Mouse (Mus musculus) heart, embryonic 10.5 days (tissue): ENCODE results near the gene Xxylt1. TPM values are rescaled to one million over a fixed set of nuclear protein-coding genes. Genes with fewer than 3 reads are reported as not detected.

Experiments used
- DNase-seq: peaks from one replicate; pipeline ENCODE4 v3.0.0-alpha.2; 2017; ENCODE audit warnings: low spot score
- H3K27ac ChIP-seq: fragments of 300-500 bp; sonication (generic); 2 replicates; pipeline ENCODE4 v1.5.1; 2016; ENCODE audit warnings: mild to moderate bottlenecking
- H3K27me3 ChIP-seq: fragments of 300-500 bp; sonication (generic); 2 replicates; pipeline ENCODE4 v1.6.1; 2016; ENCODE audit warnings: mild to moderate bottlenecking; ENCODE audit not compliant: poor library complexity, insufficient read depth, severe bottlenecking
- H3K36me3 ChIP-seq: fragments of 300-500 bp; sonication (generic); 2 replicates; pipeline ENCODE4 v1.6.1; 2016; ENCODE audit warnings: mild to moderate bottlenecking, moderate library complexity
- H3K4me1 ChIP-seq: fragments of 300-500 bp; sonication (generic); 2 replicates; pipeline ENCODE4 v1.6.1; 2016; ENCODE audit warnings: mild to moderate bottlenecking
- H3K4me3 ChIP-seq: fragments of 300-500 bp; sonication (generic); 2 replicates; pipeline ENCODE4 v1.5.1; 2016; ENCODE audit warnings: mild to moderate bottlenecking, moderate library complexity
- H3K9me3 ChIP-seq: fragments of 300-500 bp; sonication (generic); 2 replicates; pipeline ENCODE4 v1.6.1; 2016; ENCODE audit warnings: mild to moderate bottlenecking, moderate library complexity
- WGBS: fragments of 180-500 bp; shearing (Covaris S2); methylation state at CpG from one replicate; pipeline ENCODE4 v1.1.7; 2016; 5-methylcytosine and 5-hydroxymethylcytosine counted together
- polyA plus RNA-seq: library from polyadenylated mRNA; unstranded; fragments of >200 nt; fragmentation: Nextera tagmentation; extraction: Ambion mirVana; gene quantifications from 2 replicates; pipeline ENCODE4 v1.2.1, GENCODE M21; 2016

Gene Xxylt1
- polyA plus RNA-seq, 1 experiment from 2014 or later, result 15.0 TPM

DNA sequence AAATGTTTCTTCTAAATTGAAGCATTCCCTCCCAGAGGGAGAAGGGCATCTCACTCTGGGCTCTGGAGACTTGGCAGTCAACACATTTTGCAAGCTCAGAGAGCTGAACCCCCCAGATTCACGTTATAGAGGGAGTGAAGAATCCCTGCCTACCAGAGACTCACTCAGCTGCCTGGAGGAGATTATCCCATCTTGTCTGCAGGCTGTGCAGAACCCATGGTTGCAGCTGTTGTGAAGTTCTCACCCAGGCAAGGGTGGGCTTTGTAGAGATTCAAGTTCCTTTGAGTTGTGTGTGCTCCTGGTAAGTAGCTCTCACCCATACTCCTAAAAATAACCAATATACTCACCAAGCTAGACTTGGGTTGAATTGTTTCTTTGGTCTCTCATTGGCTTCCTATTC, 132.6 kb downstream of the Xxylt1 start:
- Histone ChIP-seq H3K4me3 (no peak overlapping the region), H3K9me3 (peaks cover 3% of the 10 kb centered on the region; the same call in 1 of the 2 replicates), H3K36me3 (no peaks in the 10 kb centered on the region), H3K4me1 (no peaks in the 10 kb centered on the region), H3K27me3 (no peaks in the 10 kb centered on the region), H3K27ac (no peak overlapping the region)
- WGBS, result 61% methylated on average over 1 of the region's 1 CpGs
- no peak for DNase-seq

GRCm38 (mm10) chr16:30948216-30948615, 133.0 kb downstream of the Xxylt1 start:
- 89% methylated on average over 4 of the region's 4 CpGs for WGBS

GRCm38 (mm10) chr16:30944886-30945285, 136.3 kb downstream of the Xxylt1 start:
- Histone ChIP-seq H3K9me3 (peaks cover 3% of the 10 kb centered on the region; the same call in 1 of the 2 replicates), H3K4me3 (no peak overlapping the region), H3K27me3 (no peaks in the 10 kb centered on the region), H3K36me3 (no peaks in the 10 kb centered on the region), H3K27ac (no peak overlapping the region), H3K4me1 (peaks cover 3% of the 10 kb centered on the region; the same call in 1 of the 2 replicates)
- no peak for DNase-seq
- 71% methylated on average over 8 of the region's 8 CpGs for WGBS

More at GRCm38 (mm10) chr16:30948216-30948615, 133.0 kb downstream of the Xxylt1 start:
- H3K27me3 ChIP-seq, result no peaks in the 10 kb centered on the region
- no peaks in the 10 kb centered on the region for H3K4me1 ChIP-seq
- H3K4me3 ChIP-seq, result no peak overlapping the region
- H3K9me3 ChIP-seq, result peaks cover 3% of the 10 kb centered on the region; the same call in 1 of the 2 replicates
- no peak overlapping the region for H3K27ac ChIP-seq
- no peak for DNase-seq
- no peaks in the 10 kb centered on the region for H3K36me3 ChIP-seq

- Histone ChIP-seq H3K27me3 (no peaks in the 10 kb centered on the region), H3K9me3 (peaks cover 3% of the 10 kb centered on the region; the same call in 1 of the 2 replicates), H3K27ac (no peak overlapping the region), H3K4me3 (no peak overlapping the region), H3K4me1 (peaks cover 7% of the 10 kb centered on the region; the same call in 1 of the 2 replicates), H3K36me3 (no peaks in the 10 kb centered on the region)
- no peak for DNase-seq
- WGBS, result 68% methylated on average over 4 of the region's 4 CpGs
Measured at GRCm38 (mm10) chr16:30943919-30944318, 137.3 kb downstream of the Xxylt1 start.

DNA sequence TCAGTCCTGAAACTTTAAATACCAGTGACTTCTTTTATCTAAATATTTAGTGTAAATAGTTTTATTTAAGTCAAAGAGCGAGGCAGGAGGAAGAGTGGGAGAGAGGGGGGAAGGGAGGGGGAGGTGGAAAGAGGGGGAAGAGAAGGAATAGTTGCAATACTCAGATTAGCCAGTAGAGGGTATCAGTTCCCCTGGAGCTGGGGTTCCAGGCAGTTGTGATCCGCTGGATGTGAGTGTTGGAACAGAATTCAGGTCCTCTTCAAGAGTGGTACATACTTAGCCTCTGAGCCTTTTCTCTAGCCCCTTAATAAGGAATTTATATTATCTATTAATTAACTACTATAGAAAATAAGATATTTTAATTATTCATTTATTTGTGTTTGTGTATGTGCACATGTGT, 140.5 kb downstream of the Xxylt1 start:
- H3K27ac ChIP-seq, result no peak overlapping the region
- H3K27me3 ChIP-seq, result no peaks in the 10 kb centered on the region
- no peaks in the 10 kb centered on the region for H3K9me3 ChIP-seq
- no peaks in the 10 kb centered on the region for H3K36me3 ChIP-seq
- peaks cover 21% of the 10 kb centered on the region for H3K4me1 ChIP-seq
- DNase-seq, result no peak
- WGBS, result 61% methylated on average over 2 of the region's 2 CpGs
- H3K4me3 ChIP-seq, result no peak overlapping the region

- Histone ChIP-seq H3K9me3 (no peaks in the 10 kb centered on the region), H3K27ac (no peak overlapping the region)
- DNase-seq, result no peak
Measured at GRCm38 (mm10) chr16:30939903-30940302, 141.3 kb downstream of the Xxylt1 start.

DNA sequence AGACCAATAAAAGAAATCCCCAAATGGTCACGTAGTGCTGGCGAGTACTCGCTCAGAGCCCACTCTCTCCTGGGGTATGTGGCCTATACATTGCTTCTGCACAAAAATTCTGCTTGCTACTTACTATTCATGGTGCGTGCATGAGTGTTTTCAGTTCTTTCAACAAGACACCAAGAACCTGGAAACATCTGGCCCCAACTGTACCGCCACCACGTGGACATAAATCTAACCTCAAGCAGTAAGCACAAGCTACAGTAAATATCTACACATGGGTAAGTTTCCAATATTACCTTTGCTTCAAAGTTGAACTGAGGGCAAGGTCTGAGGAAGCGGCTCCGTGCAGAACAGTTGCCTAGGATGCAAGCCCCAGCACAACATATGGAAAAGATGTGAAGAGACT, 142.0 kb downstream of the Xxylt1 start:
- no peaks in the 10 kb centered on the region for H3K36me3 ChIP-seq
- peaks cover 29% of the 10 kb centered on the region for H3K4me1 ChIP-seq
- no peak for DNase-seq
- 84% methylated on average over 8 of the region's 8 CpGs for WGBS
- no peak overlapping the region for H3K4me3 ChIP-seq
- no peaks in the 10 kb centered on the region for H3K9me3 ChIP-seq
- no peak overlapping the region for H3K27ac ChIP-seq
- H3K27me3 ChIP-seq, result no peaks in the 10 kb centered on the region

More at GRCm38 (mm10) chr16:30939903-30940302, 141.3 kb downstream of the Xxylt1 start:
- H3K4me1 ChIP-seq, result peaks cover 29% of the 10 kb centered on the region
- WGBS, result 33% methylated on average over 3 of the region's 3 CpGs
- H3K36me3 ChIP-seq, result no peaks in the 10 kb centered on the region
- no peak overlapping the region for H3K4me3 ChIP-seq
- no peaks in the 10 kb centered on the region for H3K27me3 ChIP-seq

DNA sequence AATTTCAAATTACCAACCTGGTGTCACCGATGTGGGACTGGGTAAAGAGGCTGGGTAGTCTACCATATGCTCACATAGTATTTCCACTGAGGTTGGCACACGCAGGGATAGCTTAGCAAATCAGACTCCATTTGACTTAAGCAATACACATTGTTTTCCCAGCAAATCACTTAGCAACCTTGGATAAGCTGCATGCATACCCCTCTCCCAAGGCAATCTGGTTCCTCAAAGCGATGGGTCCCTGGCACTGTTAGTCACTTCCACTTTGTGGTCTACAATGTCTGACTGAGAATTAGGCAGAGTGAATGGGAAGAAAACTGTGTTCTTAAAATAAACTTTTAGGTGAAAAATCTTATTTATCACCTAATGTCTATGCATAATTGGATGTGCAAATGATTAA, 142.6 kb downstream of the Xxylt1 start:
- 86% methylated on average over 3 of the region's 3 CpGs for WGBS
- Histone ChIP-seq H3K27me3 (no peaks in the 10 kb centered on the region), H3K4me3 (no peak overlapping the region), H3K9me3 (no peaks in the 10 kb centered on the region), H3K27ac (no peak overlapping the region), H3K36me3 (no peaks in the 10 kb centered on the region), H3K4me1 (peaks cover 29% of the 10 kb centered on the region)
- no peak for DNase-seq

- H3K4me3 ChIP-seq, result no peak overlapping the region
- WGBS, result 84% methylated on average over 3 of the region's 3 CpGs
- DNase-seq, result no peak
- H3K4me1 ChIP-seq, result peaks cover 31% of the 10 kb centered on the region
- H3K27ac ChIP-seq, result no peak overlapping the region
- no peaks in the 10 kb centered on the region for H3K27me3 ChIP-seq
- no peaks in the 10 kb centered on the region for H3K36me3 ChIP-seq
- no peaks in the 10 kb centered on the region for H3K9me3 ChIP-seq
Measured at GRCm38 (mm10) chr16:30937665-30938064, 143.6 kb downstream of the Xxylt1 start.

DNA sequence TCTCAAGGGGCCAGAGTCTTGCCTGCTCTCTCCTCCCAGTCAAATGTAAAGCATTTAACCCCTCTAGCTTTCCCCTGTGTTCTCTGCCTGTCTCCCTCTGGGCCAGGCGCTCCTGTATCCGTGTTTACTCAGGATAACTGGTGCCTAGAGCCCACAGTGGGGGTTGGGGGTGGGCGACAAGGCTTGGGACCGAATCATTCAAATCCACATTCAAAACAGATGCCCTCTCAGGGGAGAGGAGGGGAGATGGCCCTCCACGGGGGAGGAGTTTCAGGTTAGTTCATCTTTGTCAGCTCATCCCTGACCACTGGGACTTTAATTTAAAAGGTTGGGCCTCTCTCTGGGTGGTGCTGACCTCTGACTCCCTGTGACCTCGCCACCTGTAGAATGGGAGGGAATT, 144.8 kb downstream of the Xxylt1 start:
- Histone ChIP-seq H3K4me1 (peaks cover 31% of the 10 kb centered on the region), H3K27ac (0 out of 2 replicates have a peak overlapping the region, but pooled peaks have one; percentile 17), H3K27me3 (no peaks in the 10 kb centered on the region), H3K9me3 (no peaks in the 10 kb centered on the region), H3K36me3 (no peaks in the 10 kb centered on the region), H3K4me3 (no peak overlapping the region)
- no peak for DNase-seq
- WGBS, result 43% methylated on average over 6 of the region's 6 CpGs

DNA sequence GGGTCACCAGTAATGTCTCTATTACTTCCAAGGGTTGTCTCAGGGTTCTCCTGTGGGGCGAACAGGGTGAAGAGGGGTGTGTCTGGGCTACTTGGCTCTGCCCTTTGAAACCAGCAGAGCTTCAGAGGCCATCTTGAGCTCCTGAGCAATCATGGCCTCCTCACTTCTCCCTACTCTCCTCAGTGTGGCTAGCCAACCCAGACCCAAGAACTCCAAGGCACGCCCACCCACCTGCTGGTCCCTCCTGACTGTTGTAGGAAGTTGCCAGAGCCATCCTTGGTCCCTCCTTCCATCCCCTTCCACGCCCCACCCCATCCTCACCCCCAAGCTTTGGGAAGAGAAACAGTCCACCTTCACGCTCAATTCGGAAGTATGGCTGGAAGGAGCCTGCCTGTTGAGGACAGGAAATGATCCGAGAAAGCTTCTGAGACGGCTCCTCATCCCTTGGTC, 145.2 kb downstream of the Xxylt1 start:
- Histone ChIP-seq H3K4me1 (peaks cover 31% of the 10 kb centered on the region), H3K9me3 (no peaks in the 10 kb centered on the region), H3K36me3 (no peaks in the 10 kb centered on the region), H3K4me3 (no peak overlapping the region), H3K27ac (0 out of 2 replicates have a peak overlapping the region, but pooled peaks have one; percentile 17), H3K27me3 (no peaks in the 10 kb centered on the region)
- WGBS, result 68% methylated on average over 7 of the region's 7 CpGs
- DNase-seq, result no peak

DNA sequence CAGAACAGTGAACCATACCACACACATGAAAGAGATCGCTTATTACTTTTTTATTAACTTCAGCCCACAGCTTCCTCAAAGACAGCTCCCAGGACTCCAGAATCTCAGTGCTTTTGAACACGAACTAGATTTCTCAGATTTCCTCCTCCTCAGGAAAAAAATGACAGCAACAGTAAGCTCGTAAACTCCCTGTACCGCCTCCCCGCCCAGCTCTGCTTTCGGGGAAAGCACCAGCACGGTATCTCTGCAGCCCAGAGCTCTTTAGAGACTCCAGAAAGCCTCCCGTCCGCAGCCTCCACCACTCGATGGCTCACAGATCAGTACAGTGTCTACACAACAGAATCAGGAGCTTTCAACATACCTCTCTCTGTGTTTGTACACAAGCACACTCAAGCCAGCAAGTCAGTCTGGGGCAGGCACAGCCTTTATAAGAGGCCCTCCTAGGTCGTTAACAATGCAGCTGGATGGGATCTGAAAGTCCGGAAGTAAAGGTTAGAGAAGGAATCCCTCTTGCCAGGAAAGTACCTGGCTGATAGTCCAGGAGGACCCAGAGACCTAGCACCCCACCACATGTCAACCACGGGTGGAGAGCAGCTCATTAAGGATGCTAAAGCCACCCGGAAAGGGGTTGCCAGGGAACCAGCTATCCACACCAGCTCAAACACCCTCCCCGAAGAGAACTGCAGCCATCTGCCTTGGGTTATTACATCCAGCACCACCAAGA, 146.1 kb downstream of the Xxylt1 start:
- peak overlapping the region; percentile 4; the same call in 1 of the 2 replicates for H3K27ac ChIP-seq
- no peaks in the 10 kb centered on the region; the same call in 1 of the 2 replicates for H3K9me3 ChIP-seq
- H3K27me3 ChIP-seq, result no peaks in the 10 kb centered on the region
- no peak for DNase-seq
- peaks cover 31% of the 10 kb centered on the region for H3K4me1 ChIP-seq
- no peak overlapping the region for H3K4me3 ChIP-seq
- H3K36me3 ChIP-seq, result no peaks in the 10 kb centered on the region
- WGBS, result 54% methylated on average over 15 of the region's 15 CpGs

GRCm38 (mm10) chr16:30934205-30934780, 146.9 kb downstream of the Xxylt1 start:
- H3K9me3 ChIP-seq, result no peaks in the 10 kb centered on the region; the same call in 1 of the 2 replicates
- H3K4me3 ChIP-seq, result no peak overlapping the region
- H3K4me1 ChIP-seq, result peaks cover 25% of the 10 kb centered on the region
- DNase-seq, result no peak
- 80% methylated on average over 11 of the region's 11 CpGs for WGBS
- H3K27ac ChIP-seq, result no peak overlapping the region
- no peaks in the 10 kb centered on the region for H3K36me3 ChIP-seq
- H3K27me3 ChIP-seq, result no peaks in the 10 kb centered on the region
